Mouse (Mus musculus) frontal cortex, adult 2 months (tissue): Measurements from ENCODE around the gene Phf23. TPM values are rescaled to one million over a fixed set of nuclear protein-coding genes. Genes with fewer than 3 reads are reported as not detected.

Experiments used
- DNase-seq, 2 experiments: peaks; one replicate each; pipeline ENCODE4 v3.0.0; 2022; ENCODE audit warnings: low spot score in 1 of 2; ENCODE audit errors: extremely low spot score in 1 of 2
- polyA plus RNA-seq: library from polyadenylated mRNA; depleted of rRNA; stranded (reverse); fragments of >200 nt; gene quantifications from 2 replicates; pipeline ENCODE4 v1.2.3, GENCODE M21; 2012

Phf23 gene
- polyA plus RNA-seq, 1 experiment: 42.2 TPM

GRCm38 (mm10) chr11:69970222-69970621 is 25.4 kb upstream of the Phf23 start:
- no peak for DNase-seq

GRCm38 (mm10) chr11:69970775-69971174 is 24.8 kb upstream of the Phf23 start:
- no peak for DNase-seq

- DNase-seq: no peak
Measured at GRCm38 (mm10) chr11:69974907-69975306, 20.7 kb upstream of the Phf23 start.

GRCm38 (mm10) chr11:69976271-69976670 is 19.3 kb upstream of the Phf23 start:
- DNase-seq: no peak

GRCm38 (mm10) chr11:69979827-69980195 is 15.8 kb upstream of the Phf23 start:
- DNase-seq: no peak

- peak; percentile 97 to 99 for DNase-seq
Measured at GRCm38 (mm10) chr11:69980196-69981140, 15.1 kb upstream of the Phf23 start.

- DNase-seq: no peak
Measured at GRCm38 (mm10) chr11:69981141-69981762, 14.3 kb upstream of the Phf23 start, which contains the start of gene Ctdnep1. Ctdnep1 (plus strand) TSS chr11:69981156.

GRCm38 (mm10) chr11:69982225-69982624 is 13.4 kb upstream of the Phf23 start, which contains the start of gene Elp5:
Elp5 (minus strand) TSS chr11:69982517.
- no peak for DNase-seq

GRCm38 (mm10) chr11:69982877-69983276 is 12.7 kb upstream of the Phf23 start:
- no peak for DNase-seq

- DNase-seq: no peak
Measured at GRCm38 (mm10) chr11:69983377-69983776, 12.2 kb upstream of the Phf23 start.

GRCm38 (mm10) chr11:69984431-69984830 is 11.1 kb upstream of the Phf23 start:
- DNase-seq: no peak

GRCm38 (mm10) chr11:69989949-69990348 is 5.6 kb upstream of the Phf23 start:
- no peak for DNase-seq

- DNase-seq: peak; percentile 92 to 98
Measured at GRCm38 (mm10) chr11:69990850-69991691, 4.5 kb upstream of the Phf23 start, which contains the start of gene Gabarap. Gabarap (plus strand) TSS chr11:69991143.

- DNase-seq: no peak
Measured at GRCm38 (mm10) chr11:69991711-69992110, 3.9 kb upstream of the Phf23 start.

GRCm38 (mm10) chr11:69992396-69992795 is 3.2 kb upstream of the Phf23 start:
- no peak for DNase-seq

- DNase-seq: no peak
Measured at GRCm38 (mm10) chr11:69992932-69993331, 2.6 kb upstream of the Phf23 start.

GRCm38 (mm10) chr11:69994401-69995090 is 1.0 kb upstream of the Phf23 start:
- no peak for DNase-seq

- DNase-seq: no peak
Measured at GRCm38 (mm10) chr11:69996161-69997061, 834 bp downstream of the Phf23 start.

GRCm38 (mm10) chr11:69997070-69997509 is 1.5 kb downstream of the Phf23 start:
- DNase-seq: peak in 1 of 2 experiments; percentile 63
